Mouse (Mus musculus) thymus, adult 2 months (tissue): Measurements from ENCODE around the gene Mtor. TPM values are rescaled to one million over a fixed set of nuclear protein-coding genes. Genes with fewer than 3 reads are reported as not detected.

ENCODE experiments used
- DNase-seq: peaks from one replicate; pipeline ENCODE4 v3.0.0; 2021
- H3K27ac ChIP-seq: fragments of 200-500 bp; 2 replicates; pipeline ENCODE4 v1.5.1; 2012; ENCODE audit warnings: low read length, control low read depth; ENCODE audit not compliant: control insufficient read depth, insufficient read depth
- H3K27me3 ChIP-seq: fragments of 200-500 bp; 2 replicates; pipeline ENCODE4 v1.6.1; 2012; ENCODE audit warnings: mild to moderate bottlenecking, low read length, moderate library complexity, mixed read lengths; ENCODE audit not compliant: control insufficient read depth, insufficient read depth
- H3K36me3 ChIP-seq: fragments of 200-500 bp; 2 replicates; pipeline ENCODE4 v1.6.1; 2012; ENCODE audit warnings: mild to moderate bottlenecking, low read length, moderate library complexity; ENCODE audit not compliant: control insufficient read depth, insufficient read depth
- H3K4me1 ChIP-seq: fragments of 200-500 bp; replicated peaks from 2 replicates; pipeline ENCODE4 v1.6.1; 2012; ENCODE audit warnings: low read length; ENCODE audit not compliant: control insufficient read depth, insufficient read depth
- H3K4me3 ChIP-seq: fragments of 200-500 bp; 2 replicates; pipeline ENCODE4 v1.5.1; 2012; ENCODE audit warnings: mild to moderate bottlenecking, low read length, control low read depth, moderate library complexity; ENCODE audit not compliant: control insufficient read depth, insufficient read depth
- CTCF ChIP-seq: fragments of 200-500 bp; IDR thresholded peaks from 2 replicates; pipeline ENCODE4 v1.5.1; 2012; ENCODE audit warnings: mild to moderate bottlenecking, control low read depth, low read length, moderate library complexity, borderline replicate concordance; ENCODE audit not compliant: control insufficient read depth, poor library complexity, insufficient read depth; ENCODE audit errors: extremely low read depth
- POLR2A ChIP-seq: fragments of 200-500 bp; IDR thresholded peaks from 2 replicates; pipeline ENCODE4 v1.6.1; 2012; ENCODE audit warnings: mild to moderate bottlenecking, low read length, control low read depth, moderate library complexity; ENCODE audit not compliant: control insufficient read depth, poor library complexity, insufficient read depth; ENCODE audit errors: extremely low read depth
- WGBS: fragments of 180-500 bp; shearing (Covaris S2); methylation state at CpG from one replicate; pipeline ENCODE4 v1.1.7; 2018; 5-methylcytosine and 5-hydroxymethylcytosine counted together
- polyA plus RNA-seq: library from polyadenylated mRNA; depleted of rRNA; stranded (reverse); fragments of >200 nt; gene quantifications from 2 replicates; pipeline ENCODE4 v1.2.3, GENCODE M21; 2012

Gene Mtor
- polyA plus RNA-seq, 1 experiment, result 25.0 TPM

DNA sequence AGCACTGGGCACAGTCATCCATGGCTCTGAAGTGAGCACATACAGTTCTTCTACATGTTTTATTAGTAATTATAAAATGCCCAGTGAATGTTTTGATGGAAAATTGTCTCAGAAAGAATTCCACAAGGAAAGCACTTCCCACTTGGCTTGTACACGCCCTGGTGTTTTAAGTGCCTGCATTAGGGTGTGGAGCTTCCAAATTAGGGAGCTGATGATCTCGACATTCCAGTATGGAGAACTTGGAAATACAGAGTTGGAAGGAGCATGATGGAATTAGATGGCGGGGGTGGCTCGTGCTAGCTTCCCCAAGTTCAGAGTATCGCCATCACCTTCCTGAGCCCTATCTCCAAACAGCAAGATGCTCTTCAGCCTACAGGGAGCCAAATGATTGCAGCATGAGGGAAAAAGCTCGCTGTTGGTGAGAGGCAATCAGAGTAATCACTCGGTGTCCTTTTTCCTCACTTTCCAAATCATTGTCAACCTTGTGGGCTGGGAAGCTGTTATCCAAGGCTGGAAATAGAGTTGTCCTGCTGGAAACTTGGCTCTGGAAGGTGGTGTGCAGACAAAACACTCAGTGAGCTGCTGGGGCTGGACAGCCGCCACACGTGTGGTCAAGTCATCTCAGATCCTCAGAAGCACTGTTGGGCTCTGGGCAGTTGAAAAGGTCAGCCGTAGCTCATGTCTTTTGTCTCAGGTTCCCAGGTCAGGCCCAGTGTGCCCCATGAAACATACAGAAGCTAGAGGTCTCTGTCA, 78.9 kb downstream of the Mtor start:
- Histone ChIP-seq H3K36me3 (peaks cover 35% of the 10 kb centered on the region), H3K27me3 (no peaks in the 10 kb centered on the region), H3K27ac (no peak overlapping the region), H3K4me3 (no peak overlapping the region), H3K4me1 (no peaks in the 10 kb centered on the region)
- DNase-seq, result no peak
- TF ChIP-seq POLR2A (no peak), CTCF (no peak)
- WGBS, result 97% methylated on average over 10 of the region's 10 CpGs

DNA sequence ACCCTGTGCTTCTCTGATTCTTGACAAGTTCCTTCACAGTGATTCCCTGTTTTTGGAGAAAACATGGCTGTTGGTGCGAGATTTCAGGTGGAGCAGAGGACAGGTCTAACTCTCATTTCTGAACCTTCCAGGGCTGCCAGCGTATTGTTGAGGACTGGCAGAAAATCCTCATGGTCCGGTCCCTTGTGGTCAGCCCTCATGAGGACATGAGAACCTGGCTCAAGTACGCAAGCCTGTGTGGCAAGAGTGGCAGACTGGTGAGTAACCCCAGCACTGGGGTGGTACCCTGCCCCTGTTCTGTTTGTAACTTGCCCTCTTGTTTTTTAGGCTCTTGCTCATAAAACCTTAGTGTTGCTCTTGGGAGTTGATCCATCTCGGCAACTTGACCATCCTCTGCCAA, 81.9 kb downstream of the Mtor start:
- WGBS, result 96% methylated on average over 5 of the region's 5 CpGs
- Histone ChIP-seq H3K4me1 (no peaks in the 10 kb centered on the region), H3K27me3 (no peaks in the 10 kb centered on the region), H3K36me3 (peaks cover 43% of the 10 kb centered on the region), H3K4me3 (no peak overlapping the region), H3K27ac (no peak overlapping the region)
- TF ChIP-seq CTCF, result no peak
- no peak for TF ChIP-seq POLR2A
- no peak for DNase-seq

DNA sequence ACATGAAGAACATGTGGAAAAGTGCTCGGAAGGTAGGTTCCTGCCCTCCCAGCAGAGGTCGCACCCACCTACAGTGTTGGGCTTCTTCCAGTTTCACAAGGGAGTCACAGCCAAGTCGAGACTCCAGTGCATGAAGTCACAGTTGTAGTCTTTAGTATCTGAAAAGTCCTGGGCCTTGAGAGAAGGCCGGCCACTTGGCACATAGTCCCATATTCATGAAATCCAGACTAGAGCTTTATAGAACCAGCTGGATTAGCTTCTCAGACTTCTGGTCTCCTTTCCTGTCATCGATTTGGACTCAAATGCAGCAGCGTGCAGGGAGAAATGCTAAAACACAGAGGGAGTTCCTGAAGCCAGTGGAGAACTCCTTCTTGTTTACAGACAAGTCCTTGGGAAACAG, 82.4 kb downstream of the Mtor start:
- WGBS, result 93% methylated on average over 6 of the region's 6 CpGs
- H3K27ac ChIP-seq, result no peak overlapping the region

DNA sequence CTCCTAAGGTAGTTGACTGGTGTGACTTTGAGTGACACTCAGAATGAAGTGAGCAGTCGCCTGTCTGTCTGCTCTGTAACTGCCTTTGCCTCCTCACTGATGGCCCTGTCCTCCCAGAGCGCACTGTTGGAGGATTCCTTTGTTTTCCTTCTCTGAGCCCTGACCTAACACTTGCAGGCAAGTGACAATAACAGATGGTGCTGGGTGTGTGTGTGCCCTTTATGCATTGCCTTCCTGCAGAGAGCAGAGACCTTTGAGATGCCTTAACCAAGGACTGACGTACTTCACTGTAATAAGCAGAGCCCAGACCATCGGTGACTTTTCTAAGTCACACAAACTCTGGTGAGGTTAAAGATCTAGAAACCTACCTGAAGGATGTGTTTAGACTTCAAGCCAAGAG, 82.9 kb downstream of the Mtor start:
- Histone ChIP-seq H3K4me3 (no peak overlapping the region), H3K27me3 (no peaks in the 10 kb centered on the region), H3K36me3 (peaks cover 35% of the 10 kb centered on the region), H3K4me1 (no peaks in the 10 kb centered on the region), H3K27ac (no peak overlapping the region)
- no peak for DNase-seq
- WGBS, result 95% methylated on average over 4 of the region's 4 CpGs
- TF ChIP-seq CTCF, result no peak
- TF ChIP-seq POLR2A, result no peak

More for the DNA sequence above, 82.4 kb downstream of the Mtor start:
- DNase-seq, result no peak
- Histone ChIP-seq H3K4me3 (no peak overlapping the region), H3K27me3 (no peaks in the 10 kb centered on the region), H3K36me3 (peaks cover 40% of the 10 kb centered on the region), H3K4me1 (no peaks in the 10 kb centered on the region)
- TF ChIP-seq POLR2A, result no peak

DNA sequence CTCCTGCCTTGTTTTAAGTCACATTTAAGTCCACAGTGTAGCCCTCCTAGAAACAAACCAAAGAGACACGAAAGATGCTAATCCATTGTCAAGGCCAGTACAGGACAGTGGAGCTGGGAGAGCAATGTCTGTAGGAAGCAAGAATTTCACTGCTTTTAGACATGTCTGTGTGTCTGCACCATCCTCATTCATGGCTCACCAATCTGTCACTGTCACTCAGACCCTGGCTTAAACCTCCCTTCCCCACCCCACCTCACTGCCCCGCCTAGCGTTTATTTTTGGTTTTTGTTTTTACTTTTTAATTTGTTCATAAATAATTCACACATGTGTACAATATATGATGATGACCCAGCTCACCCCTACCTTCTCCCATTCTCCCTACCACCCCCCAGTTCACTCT, 84.1 kb downstream of the Mtor start:
- H3K36me3 ChIP-seq, result peaks cover 31% of the 10 kb centered on the region
- H3K4me1 ChIP-seq, result no peaks in the 10 kb centered on the region
- TF ChIP-seq POLR2A, result no peak
- TF ChIP-seq CTCF, result no peak
- WGBS, result 97% methylated on average over 3 of the region's 3 CpGs
- H3K27me3 ChIP-seq, result no peaks in the 10 kb centered on the region
- no peak overlapping the region for H3K4me3 ChIP-seq
- no peak for DNase-seq
- H3K27ac ChIP-seq, result no peak overlapping the region

DNA sequence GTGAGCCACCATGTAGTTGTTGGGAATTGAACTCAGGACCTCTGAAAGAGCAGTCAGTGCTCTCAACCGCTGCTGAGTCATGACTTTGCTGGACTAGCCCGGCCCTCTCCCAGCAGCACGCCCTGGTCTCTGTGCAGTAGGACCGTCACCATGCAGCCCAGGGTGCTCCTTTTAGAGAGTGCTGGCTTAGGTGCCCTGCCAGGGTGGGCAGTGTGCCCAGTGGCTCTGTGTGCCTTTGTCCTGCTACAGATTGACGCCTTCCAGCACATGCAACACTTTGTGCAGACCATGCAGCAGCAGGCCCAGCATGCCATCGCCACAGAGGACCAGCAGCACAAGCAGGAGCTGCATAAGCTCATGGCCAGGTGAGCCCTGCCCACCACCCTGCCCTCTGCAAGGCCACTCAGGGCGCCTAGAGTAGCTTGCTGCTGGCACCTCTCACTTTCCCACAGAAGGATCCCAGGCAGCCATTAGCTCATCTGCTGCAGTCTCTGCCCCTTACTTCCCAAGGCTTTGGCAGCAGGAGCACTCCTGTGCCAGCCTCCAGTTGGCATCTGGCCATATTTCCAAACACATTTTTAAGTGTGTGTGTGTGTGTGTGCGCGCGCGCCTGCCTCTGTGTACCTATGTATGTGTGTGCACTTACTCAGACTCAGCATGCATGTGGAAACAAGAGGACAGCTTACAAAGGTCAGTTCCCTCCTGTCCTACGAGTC, 85.4 kb downstream of the Mtor start:
- H3K27me3 ChIP-seq, result no peaks in the 10 kb centered on the region
- no peak overlapping the region for H3K4me3 ChIP-seq
- H3K36me3 ChIP-seq, result peaks cover 39% of the 10 kb centered on the region
- WGBS, result 98% methylated on average over 12 of the region's 12 CpGs
- DNase-seq, result no peak
- H3K4me1 ChIP-seq, result no peaks in the 10 kb centered on the region
- no peak for TF ChIP-seq POLR2A
- no peak for TF ChIP-seq CTCF
- H3K27ac ChIP-seq, result no peak overlapping the region

DNA sequence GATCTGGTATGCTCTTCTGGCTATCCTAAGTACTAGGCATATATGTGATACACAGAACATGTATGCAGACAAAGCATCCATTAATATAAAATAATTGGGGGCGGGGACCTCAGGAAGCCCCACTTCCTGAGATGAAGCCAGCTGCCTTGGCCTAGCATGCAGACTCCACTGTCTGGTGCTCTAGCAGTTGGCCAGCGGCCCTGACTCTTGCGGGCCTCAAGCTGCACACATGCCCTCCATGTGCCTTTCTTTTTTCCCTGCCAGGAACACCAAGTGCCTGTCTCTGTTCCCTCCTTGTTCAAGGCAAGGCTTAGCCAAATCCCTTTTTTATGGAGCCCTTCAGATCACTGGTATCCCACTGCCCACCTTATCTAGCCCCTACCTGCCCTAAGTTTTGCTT, 87.5 kb downstream of the Mtor start:
- 96% methylated on average over 3 of the region's 3 CpGs for WGBS

More for the DNA sequence above, 87.5 kb downstream of the Mtor start:
- peaks cover 48% of the 10 kb centered on the region for H3K36me3 ChIP-seq
- no peak for DNase-seq
- TF ChIP-seq CTCF (no peak), POLR2A (no peak)
- no peaks in the 10 kb centered on the region for H3K4me1 ChIP-seq
- H3K27ac ChIP-seq, result no peak overlapping the region
- no peaks in the 10 kb centered on the region for H3K27me3 ChIP-seq
- no peak overlapping the region for H3K4me3 ChIP-seq
